Mouse (Mus musculus): ENCODE results near the gene Klhl32.
"Not testable (repeated sequence)": the region's sequence is repeated elsewhere in the genome, so short reads cannot be mapped to it uniquely, and the experiment has no call there.

The Klhl32 gene

GRCm38 (mm10) chr4:24850401-24851325, at the start of gene Klhl32:
Gene Klhl32 (minus strand): TSS chr4:24851124.
- DNase-seq (ENCODE audit: low read depth, low spot score) = peak; percentile 25

- peak; percentile 10 for DNase-seq (ENCODE audit: low read depth, low spot score)
These were observed 48.2 kb upstream of the Klhl32 start for GRCm38 (mm10) chr4:24899146-24899545.

- DNase-seq (ENCODE audit: low read depth, low spot score) = peak; percentile 12
These were observed 47.7 kb upstream of the Klhl32 start for GRCm38 (mm10) chr4:24898636-24899035.

GRCm38 (mm10) chr4:24897851-24898515, 47.1 kb upstream of the Klhl32 start, which contains the start of gene Ndufaf4:
Gene Ndufaf4 (plus strand): TSS chr4:24898083.
- peak; percentile 97 for DNase-seq (ENCODE audit: low read depth, low spot score)

- no peak for DNase-seq (ENCODE audit: low read depth, low spot score)
These were observed 46.4 kb upstream of the Klhl32 start for GRCm38 (mm10) chr4:24897351-24897750.

GRCm38 (mm10) chr4:24896829-24897228, 45.9 kb upstream of the Klhl32 start:
- peak; percentile 62 for DNase-seq (ENCODE audit: low read depth, low spot score)

GRCm38 (mm10) chr4:24894625-24895024, 43.7 kb upstream of the Klhl32 start:
- no peak for DNase-seq (ENCODE audit: low read depth, low spot score)

- not testable (repeated sequence) for DNase-seq (ENCODE audit: low read depth, low spot score)
These were observed 41.4 kb upstream of the Klhl32 start for GRCm38 (mm10) chr4:24892293-24892692.

- not testable (repeated sequence) for DNase-seq (ENCODE audit: low read depth, low spot score)
These were observed 38.5 kb upstream of the Klhl32 start for GRCm38 (mm10) chr4:24889386-24889785.

- DNase-seq (ENCODE audit: low read depth, low spot score) = no peak
These were observed 18.3 kb upstream of the Klhl32 start for GRCm38 (mm10) chr4:24869230-24869629.

- no peak for DNase-seq (ENCODE audit: low read depth, low spot score)
These were observed 14.8 kb upstream of the Klhl32 start for GRCm38 (mm10) chr4:24865691-24866090.

- DNase-seq (ENCODE audit: low read depth, low spot score) = no peak
These were observed 3.5 kb downstream of the Klhl32 start for GRCm38 (mm10) chr4:24847406-24847805.

- no peak for DNase-seq (ENCODE audit: low read depth, low spot score)
These were observed 5.4 kb downstream of the Klhl32 start for GRCm38 (mm10) chr4:24845546-24845945.

- no peak for DNase-seq (ENCODE audit: low read depth, low spot score)
These were observed 12.4 kb downstream of the Klhl32 start for GRCm38 (mm10) chr4:24838567-24838966.

- DNase-seq (ENCODE audit: low read depth, low spot score) = no peak
These were observed 15.4 kb downstream of the Klhl32 start for GRCm38 (mm10) chr4:24835555-24835954.

- DNase-seq (ENCODE audit: low read depth, low spot score) = no peak
These were observed 42.6 kb downstream of the Klhl32 start for GRCm38 (mm10) chr4:24808316-24808715.

- no peak for DNase-seq (ENCODE audit: low read depth, low spot score)
These were observed 49.0 kb downstream of the Klhl32 start for GRCm38 (mm10) chr4:24801881-24802280.

- no peak for DNase-seq (ENCODE audit: low read depth, low spot score)
These were observed 49.6 kb downstream of the Klhl32 start for GRCm38 (mm10) chr4:24801343-24801742.

GRCm38 (mm10) chr4:24800345-24800936, 50.5 kb downstream of the Klhl32 start:
- DNase-seq (ENCODE audit: low read depth, low spot score) = no peak

- DNase-seq (ENCODE audit: low read depth, low spot score) = no peak
These were observed 51.9 kb downstream of the Klhl32 start for GRCm38 (mm10) chr4:24799037-24799436.

- DNase-seq (ENCODE audit: low read depth, low spot score) = no peak
These were observed 53.1 kb downstream of the Klhl32 start for GRCm38 (mm10) chr4:24797868-24798267.

GRCm38 (mm10) chr4:24797280-24797679, 53.6 kb downstream of the Klhl32 start:
- DNase-seq (ENCODE audit: low read depth, low spot score) = no peak

Measured in CD4-positive, CD25-positive, alpha-beta regulatory T cell, adult 2 months (primary cell).